Mouse (Mus musculus): ENCODE results near the gene Sppl3.

DNA sequence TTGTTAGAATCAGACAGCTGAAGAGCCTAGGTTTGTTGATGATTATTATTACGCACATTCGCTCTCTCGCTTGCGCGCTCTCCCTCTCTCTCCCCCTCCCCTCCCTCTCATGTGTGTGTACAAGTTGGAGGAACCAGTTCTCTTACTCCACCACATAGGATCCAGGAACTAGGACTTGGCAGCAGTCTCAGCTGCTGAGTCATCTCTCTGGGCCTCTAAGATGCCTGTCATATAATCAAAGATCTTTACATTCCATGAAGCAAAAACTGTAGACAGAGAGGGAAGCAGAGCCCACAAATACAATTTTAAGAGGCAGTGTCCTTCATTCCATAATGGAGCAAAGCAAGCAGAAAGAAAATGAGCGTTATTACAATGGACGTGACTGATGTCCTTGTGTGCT is 61.2 kb downstream of the Sppl3 start:
- no peak for TF ChIP-seq CTCF (IDR thresholded peaks at IDR 0.05; ENCODE audit: control insufficient read depth, insufficient read depth, insufficient replicate concordance, low read depth, low read length)
- no peak for TF ChIP-seq POLR2A (IDR thresholded peaks at IDR 0.05; ENCODE audit: control insufficient read depth, low read depth, low read length)
